Mouse (Mus musculus) regulatory T cell (primary cell): ENCODE data around the gene Chd1l.

Experiments
- in situ Hi-C: fragments of 300-600 bp; cut with MboI, MseI; formaldehyde crosslinking; loops from one replicate; pipeline ENCODE4 v1.15.1; 2025; ENCODE audit warnings: high pct_unique_total_duplicates

Chd1l gene

DNA sequence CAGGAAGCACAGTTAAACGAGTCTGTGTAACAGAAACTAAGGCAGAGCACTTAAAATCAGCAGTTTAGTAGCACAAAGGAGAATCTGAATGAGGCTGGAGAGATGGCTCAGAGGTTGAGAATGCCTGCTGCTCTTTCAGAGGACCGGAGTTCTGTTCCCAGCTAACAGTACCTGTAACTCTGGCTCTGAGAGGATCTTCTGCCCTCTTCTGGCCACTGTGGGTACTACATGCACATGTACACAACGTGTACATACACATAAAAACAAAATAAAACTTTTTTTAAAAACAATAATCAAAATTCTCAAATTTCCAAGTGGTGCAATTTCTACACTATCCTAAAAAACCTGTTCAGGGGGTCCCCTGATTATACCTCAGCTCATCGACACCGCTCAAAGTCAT is 85.2 kb downstream of the Chd1l start:
- in situ Hi-C loops = no loop called here

GRCm38 (mm10) chr3:97521946-97522731 is 87.9 kb downstream of the Chd1l start:
- in situ Hi-C loops = no loop called here

DNA sequence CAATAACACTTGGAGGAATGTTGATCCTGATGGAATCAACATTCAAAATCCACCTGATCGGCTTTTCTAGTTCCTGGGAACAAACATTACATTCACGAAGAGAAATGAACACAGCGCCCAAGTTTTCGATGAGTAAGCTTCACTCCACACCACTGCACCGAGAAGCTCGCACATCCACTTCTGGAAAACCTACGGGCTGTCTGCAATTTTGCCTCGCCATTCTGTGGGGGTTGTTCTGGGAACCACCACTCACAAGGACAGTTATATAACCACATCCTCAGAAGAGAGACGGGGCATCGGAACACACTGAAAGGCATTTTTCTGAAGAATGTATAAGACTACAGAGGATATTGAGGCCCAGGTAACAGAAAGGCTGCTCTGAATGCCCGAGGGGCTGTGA is 90.1 kb downstream of the Chd1l start:
- in situ Hi-C loops = no loop called here

GRCm38 (mm10) chr3:97512296-97512695 is 97.7 kb downstream of the Chd1l start:
- in situ Hi-C loops = no loop called here
